Mouse (Mus musculus): ENCODE measurements at regions not wholly inside any gene's neighbourhood (a gene's known extent, or its start where the extent isn't known, plus 50 kb on each side); places are given as distances from the start of the nearest gene placed in this dataset.

- TF ChIP-seq POLR2A (IDR thresholded peaks at IDR 0.05; ENCODE audit: borderline replicate concordance, extremely low read depth, insufficient read depth, insufficient read length, poor library complexity, severe bottlenecking) (no peak), CTCF (IDR thresholded peaks at IDR 0.05; ENCODE audit: borderline replicate concordance, extremely low read depth, insufficient read depth, insufficient read length) (no peak)
These were observed 368.8 kb upstream of the Gm21798 start for GRCm38 (mm10) chr15:64448581-64449140.

All from brain, embryonic 14.5 days (tissue).